Mouse (Mus musculus) limb, embryonic 15.5 days (tissue): ENCODE results near the gene Slc25a19. TPM values are rescaled to one million over a fixed set of nuclear protein-coding genes. Genes with fewer than 3 reads are reported as not detected.

Source experiments
- ATAC-seq: fragments of 200-750 bp; cut with Nextera tagmentation; 2 replicates; pipeline ENCODE4 v1.8.0; 2017; ENCODE audit warnings: low read depth, moderate TSS enrichment; ENCODE audit not compliant: insufficient number of reproducible peaks, low FRiP score, low TSS enrichment
- H3K27ac ChIP-seq: fragments of 300-500 bp; sonication (generic); 2 replicates; pipeline ENCODE4 v1.5.1; 2015; ENCODE audit warnings: moderate library complexity, mild to moderate bottlenecking, inconsistent platforms
- H3K27me3 ChIP-seq: fragments of 300-500 bp; sonication (generic); 2 replicates; pipeline ENCODE4 v1.6.1; 2015; ENCODE audit warnings: inconsistent platforms
- H3K36me3 ChIP-seq: fragments of 300-500 bp; sonication (generic); 2 replicates; pipeline ENCODE4 v1.6.1; 2015; ENCODE audit warnings: inconsistent platforms
- H3K4me1 ChIP-seq: fragments of 300-500 bp; sonication (generic); 2 replicates; pipeline ENCODE4 v1.6.1; 2015; ENCODE audit warnings: inconsistent platforms
- H3K4me2 ChIP-seq: fragments of 300-500 bp; sonication (generic); 2 replicates; pipeline ENCODE4 v1.6.1; 2015; ENCODE audit warnings: mild to moderate bottlenecking, inconsistent platforms
- H3K4me3 ChIP-seq: fragments of 300-500 bp; sonication (generic); 2 replicates; pipeline ENCODE4 v1.5.1; 2015; ENCODE audit warnings: mild to moderate bottlenecking, inconsistent platforms
- H3K9ac ChIP-seq: fragments of 300-500 bp; sonication (generic); 2 replicates; pipeline ENCODE4 v1.6.1; 2015; ENCODE audit warnings: inconsistent platforms
- H3K9me3 ChIP-seq: fragments of 300-500 bp; sonication (generic); 2 replicates; pipeline ENCODE4 v1.6.1; 2016; ENCODE audit warnings: inconsistent platforms
- WGBS: fragments of 180-500 bp; shearing (Covaris S2); methylation state at CpG from one replicate; pipeline ENCODE4 v1.1.7; 2015; 5-methylcytosine and 5-hydroxymethylcytosine counted together
- polyA plus RNA-seq: library from polyadenylated mRNA; unstranded; fragments of >200 nt; fragmentation: Nextera tagmentation; extraction: Ambion mirVana; gene quantifications from 2 replicates; pipeline ENCODE4 v1.2.1, GENCODE M21; 2015

Gene Slc25a19
- polyA plus RNA-seq, 1 experiment from 2014 or later = 24.0 TPM

DNA sequence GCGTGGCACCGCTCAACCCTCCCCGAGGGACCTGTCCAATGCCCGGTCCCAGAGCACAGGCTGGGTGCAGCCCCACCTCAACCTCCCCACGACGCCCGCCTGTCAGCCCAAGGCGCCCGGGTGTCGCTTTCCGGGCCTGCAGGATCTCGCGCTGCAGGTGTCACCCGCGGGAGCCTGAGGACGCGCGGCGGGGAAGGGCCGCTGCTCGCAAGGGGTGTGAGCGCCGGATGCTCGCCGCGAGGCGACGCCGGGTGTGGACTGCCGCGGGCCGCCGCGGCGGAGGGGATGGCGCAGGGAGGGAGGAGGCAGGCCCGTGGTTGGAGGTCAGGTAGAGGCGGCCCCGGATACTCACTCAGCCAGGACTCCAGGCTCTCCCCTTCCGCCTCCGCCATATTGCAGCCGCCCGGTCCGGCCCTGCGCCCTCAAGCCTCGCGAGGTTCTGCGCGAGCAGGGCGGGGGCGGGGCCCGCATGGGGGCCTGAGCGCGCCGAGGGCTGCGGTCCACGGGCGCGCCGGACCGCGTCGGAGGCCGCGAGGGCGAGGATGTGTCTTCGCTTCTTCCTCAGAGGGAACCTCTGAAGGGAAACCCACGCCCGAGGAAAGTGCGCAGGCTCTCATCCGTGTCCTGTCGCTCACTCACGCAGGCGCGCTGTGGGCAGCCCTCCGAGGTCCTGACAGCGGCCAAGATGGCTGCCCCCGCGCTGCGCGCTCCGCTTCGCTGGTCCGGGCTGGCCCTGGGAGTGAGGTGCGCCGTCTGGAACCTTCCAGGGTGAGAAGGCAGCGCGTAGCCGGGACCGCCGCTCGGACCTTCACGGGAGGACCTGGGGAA is 24.4 kb downstream of the Slc25a19 start, which contains the start of the genes Mrps7 and Gga3:
Mrps7 (plus strand) TSS at position 450 of the 828 bp plus-strand sequence.
Gga3 (minus strand) TSS at position 576 of the 828 bp plus-strand sequence.
- under 1% methylated on average over 85 of the region's 93 CpGs for WGBS
- Histone ChIP-seq H3K27me3 (no peaks in the 10 kb centered on the region), H3K27ac (peak within 1 kb of the TSS; percentile 92), H3K36me3 (peaks cover 41% of the 10 kb centered on the region), H3K4me3 (peak within 1 kb of the TSS; percentile 98), H3K9ac (peak within 1 kb of the TSS; percentile 99), H3K4me2 (peak within 1 kb of the TSS; percentile 89), H3K9me3 (no peaks in the 10 kb centered on the region), H3K4me1 (peaks cover 31% of the 10 kb centered on the region)
- peak; percentile 96 for ATAC-seq

DNA sequence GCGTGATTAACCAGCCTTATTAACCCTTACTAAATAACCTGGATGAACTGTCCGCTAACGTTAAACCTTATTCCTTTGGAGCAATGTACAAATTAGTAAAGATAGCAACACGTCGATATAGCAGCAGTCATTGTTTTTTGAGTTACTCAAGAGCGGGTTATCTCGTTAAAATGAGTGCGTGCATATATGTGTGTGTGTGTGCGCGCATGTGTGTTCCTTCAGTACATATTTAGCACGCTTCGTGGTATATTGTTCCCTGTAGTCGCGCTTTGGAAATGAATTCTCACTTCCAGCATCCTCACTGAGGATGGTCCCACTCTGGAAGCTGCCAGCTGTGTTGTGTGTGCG is 25.0 kb downstream of the Slc25a19 start:
- Histone ChIP-seq H3K27me3 (no peaks in the 10 kb centered on the region), H3K4me3 (peak overlapping the region; percentile 98), H3K27ac (peak overlapping the region; percentile 92), H3K4me2 (peak overlapping the region; percentile 89), H3K9me3 (no peaks in the 10 kb centered on the region), H3K36me3 (peaks cover 40% of the 10 kb centered on the region), H3K9ac (peak overlapping the region; percentile 99), H3K4me1 (peaks cover 31% of the 10 kb centered on the region)
- ATAC-seq = no peak
- WGBS = 3% methylated on average over 15 of the region's 15 CpGs

DNA sequence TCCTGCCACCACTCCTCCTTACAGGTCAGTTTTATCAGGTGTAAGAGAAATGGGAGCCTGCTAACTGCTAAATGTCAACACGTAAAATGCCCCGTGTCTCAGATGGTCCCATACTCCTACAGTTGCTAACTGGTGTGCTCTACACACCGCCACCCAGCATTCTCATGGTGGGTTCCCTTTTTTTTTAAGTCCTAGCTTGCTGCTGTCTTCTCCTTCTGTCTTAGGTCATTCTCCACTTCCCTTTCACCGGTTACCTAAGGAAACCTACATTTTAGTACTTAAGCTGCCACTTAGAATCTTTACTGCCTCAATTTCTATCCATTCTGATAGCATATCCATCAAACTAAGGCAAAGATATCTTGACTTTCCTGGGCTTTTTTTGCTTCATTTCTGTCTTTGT is 26.9 kb downstream of the Slc25a19 start:
- ATAC-seq = no peak
- 82% methylated on average over 4 of the region's 4 CpGs for WGBS
- Histone ChIP-seq H3K36me3 (peaks cover 37% of the 10 kb centered on the region), H3K4me2 (no peak overlapping the region), H3K9ac (no peak overlapping the region), H3K27me3 (no peaks in the 10 kb centered on the region), H3K27ac (no peak overlapping the region), H3K4me3 (no peak overlapping the region), H3K9me3 (no peaks in the 10 kb centered on the region), H3K4me1 (peaks cover 31% of the 10 kb centered on the region)

DNA sequence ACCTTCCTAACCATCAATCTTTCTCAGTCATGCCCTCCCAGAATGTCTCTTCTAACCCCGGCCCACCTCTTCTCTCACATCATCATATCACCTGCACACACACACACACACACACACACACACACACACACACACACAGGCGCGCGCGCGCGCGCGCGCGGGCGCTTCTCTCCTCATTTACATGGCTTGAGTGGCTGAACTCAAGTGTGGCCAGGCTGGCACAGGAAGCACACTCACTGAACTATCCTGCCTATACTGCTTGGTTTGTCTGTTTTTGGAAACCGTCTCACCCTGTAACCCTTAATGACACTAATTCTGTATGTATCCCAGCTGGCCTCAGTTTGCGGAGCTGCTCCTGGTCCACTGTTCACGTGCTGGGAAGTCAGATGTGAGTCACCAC is 27.4 kb downstream of the Slc25a19 start:
- H3K4me2 ChIP-seq = no peak overlapping the region
- WGBS = 96% methylated on average over 14 of the region's 15 CpGs
- H3K27ac ChIP-seq = no peak overlapping the region
- no peak overlapping the region for H3K4me3 ChIP-seq
- H3K4me1 ChIP-seq = peaks cover 29% of the 10 kb centered on the region
- H3K9me3 ChIP-seq = no peaks in the 10 kb centered on the region
- H3K9ac ChIP-seq = no peak overlapping the region
- H3K27me3 ChIP-seq = no peaks in the 10 kb centered on the region
- peaks cover 36% of the 10 kb centered on the region for H3K36me3 ChIP-seq
- no peak for ATAC-seq

DNA sequence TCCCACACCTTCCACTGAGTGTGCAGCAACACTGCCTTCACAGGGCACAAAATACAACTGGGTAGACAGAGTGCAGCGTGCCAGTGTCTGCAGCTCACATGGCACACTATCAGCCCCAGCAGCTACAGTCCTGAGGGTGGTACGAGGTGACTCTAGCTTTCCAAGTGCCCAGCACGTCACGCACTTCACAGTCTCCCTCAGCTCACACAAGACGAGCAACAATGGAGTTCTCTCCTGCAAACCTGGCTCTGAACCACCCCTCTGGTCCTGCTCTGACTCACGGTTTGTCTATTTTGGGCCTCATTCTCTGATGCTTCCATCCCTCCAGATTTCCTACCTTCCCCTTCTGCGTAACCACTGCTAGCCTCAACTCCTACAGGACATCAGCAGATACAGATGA is 28.4 kb downstream of the Slc25a19 start:
- ATAC-seq = no peak
- Histone ChIP-seq H3K4me1 (peaks cover 20% of the 10 kb centered on the region), H3K9ac (no peak overlapping the region), H3K27me3 (no peaks in the 10 kb centered on the region), H3K4me2 (no peak overlapping the region), H3K27ac (no peak overlapping the region), H3K4me3 (no peak overlapping the region), H3K36me3 (peaks cover 38% of the 10 kb centered on the region), H3K9me3 (no peaks in the 10 kb centered on the region)
- 91% methylated on average over 7 of the region's 7 CpGs for WGBS

DNA sequence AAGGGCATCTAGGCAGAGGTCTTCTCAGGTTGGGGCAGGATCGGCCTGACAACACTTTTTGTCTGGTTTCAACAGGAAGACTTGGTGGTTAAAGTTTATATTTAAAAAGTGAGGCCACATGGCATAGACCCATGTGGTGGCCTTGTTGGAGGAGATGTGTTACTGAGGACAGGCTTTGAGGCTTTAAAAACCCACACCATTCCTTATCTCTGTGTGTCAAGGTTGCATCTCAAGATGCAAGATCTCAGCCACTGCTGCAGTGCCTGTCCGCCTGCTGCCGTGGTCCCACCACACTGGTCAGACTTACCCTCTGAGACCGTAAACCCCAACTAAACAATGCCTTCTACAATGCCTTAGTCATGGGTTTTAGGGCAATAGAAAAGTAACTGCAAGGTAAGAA is 29.8 kb downstream of the Slc25a19 start:
- 92% methylated on average over 4 of the region's 4 CpGs for WGBS
- Histone ChIP-seq H3K27me3 (no peaks in the 10 kb centered on the region), H3K4me1 (peaks cover 17% of the 10 kb centered on the region), H3K27ac (no peak overlapping the region), H3K36me3 (peaks cover 52% of the 10 kb centered on the region), H3K4me3 (no peak overlapping the region), H3K9me3 (no peaks in the 10 kb centered on the region), H3K9ac (no peak overlapping the region), H3K4me2 (no peak overlapping the region)
- no peak for ATAC-seq

DNA sequence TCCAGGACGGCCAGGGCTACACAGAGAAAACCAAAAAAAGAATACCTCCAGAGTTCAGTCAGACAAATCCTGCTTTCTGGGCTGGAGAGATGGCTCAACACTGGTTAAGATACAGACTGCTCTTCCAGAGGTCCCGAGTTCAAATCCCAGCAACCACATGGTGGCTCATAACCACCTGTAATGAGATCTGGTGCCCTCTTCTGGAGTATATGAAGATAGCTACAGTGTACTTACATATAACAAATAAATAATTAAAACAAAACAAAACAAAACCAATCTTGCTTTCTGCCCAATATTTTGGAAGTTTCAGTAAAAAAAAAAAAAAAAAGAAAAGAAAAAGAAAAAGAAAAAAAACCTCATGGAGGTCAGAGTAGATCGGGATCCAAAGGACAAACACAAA is 32.9 kb downstream of the Slc25a19 start:
- ATAC-seq = no peak
- Histone ChIP-seq H3K4me3 (no peak overlapping the region), H3K4me2 (no peak overlapping the region), H3K36me3 (peaks cover 77% of the 10 kb centered on the region), H3K9me3 (no peaks in the 10 kb centered on the region), H3K27ac (no peak overlapping the region), H3K27me3 (no peaks in the 10 kb centered on the region), H3K4me1 (peaks cover 3% of the 10 kb centered on the region; the same call in 1 of the 2 replicates), H3K9ac (no peak overlapping the region)
- WGBS = 99% methylated on average over 3 of the region's 3 CpGs

DNA sequence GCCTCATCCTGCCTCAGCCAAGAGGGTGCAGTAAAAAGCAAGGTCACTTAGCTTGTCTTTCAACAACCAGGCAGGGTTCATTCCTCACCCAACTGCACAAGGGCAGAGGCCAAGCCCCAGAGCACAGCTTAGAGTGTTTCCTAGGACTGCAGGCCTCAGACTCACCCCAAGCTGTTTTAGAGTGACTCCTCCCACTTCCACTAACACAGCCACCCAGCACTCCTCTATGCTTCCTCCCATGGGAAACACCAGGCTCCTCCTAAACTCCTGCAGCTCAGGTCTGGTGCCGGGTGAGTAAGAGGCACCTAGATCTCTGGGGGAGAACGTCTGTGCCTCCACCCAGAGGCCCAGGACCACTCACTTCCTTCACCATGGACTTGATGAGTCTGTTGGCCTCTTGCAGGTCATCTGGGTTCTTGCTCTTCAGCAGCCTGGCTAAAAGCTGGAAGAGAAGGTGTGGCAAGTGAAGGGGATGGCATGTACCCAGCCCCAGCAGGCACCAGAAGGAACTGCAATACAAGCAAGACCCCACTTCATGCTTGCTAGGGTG is 37.5 kb downstream of the Slc25a19 start:
- H3K9me3 ChIP-seq = no peaks in the 10 kb centered on the region
- 87% methylated on average over 2 of the region's 2 CpGs for WGBS
- H3K9ac ChIP-seq = no peak overlapping the region
- no peaks in the 10 kb centered on the region for H3K4me1 ChIP-seq
- ATAC-seq = no peak
- H3K4me3 ChIP-seq = no peak overlapping the region
- no peak overlapping the region for H3K27ac ChIP-seq
- H3K36me3 ChIP-seq = peaks cover 90% of the 10 kb centered on the region
- H3K4me2 ChIP-seq = no peak overlapping the region
- H3K27me3 ChIP-seq = no peaks in the 10 kb centered on the region

DNA sequence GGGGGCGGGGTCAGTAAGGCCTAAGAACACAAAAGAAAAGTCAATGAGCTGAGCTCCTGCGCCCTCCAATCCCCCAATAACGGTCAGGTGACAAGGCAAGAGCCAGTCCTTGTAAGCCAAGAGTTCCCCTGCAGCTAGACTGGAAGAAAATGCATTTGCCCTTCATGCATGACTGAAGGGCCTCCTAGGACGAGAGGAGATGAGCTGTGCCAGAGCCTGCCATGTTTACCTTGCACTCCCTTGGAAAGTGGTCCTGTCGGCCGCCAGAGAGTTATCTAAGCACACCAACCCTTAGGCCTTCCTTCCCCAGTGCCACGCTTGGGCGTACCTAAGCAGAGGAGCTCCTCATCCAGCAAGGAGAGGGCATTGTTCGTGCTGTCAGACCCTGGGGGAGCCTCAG is 40.1 kb downstream of the Slc25a19 start:
- ATAC-seq = no peak
- Histone ChIP-seq H3K4me1 (no peaks in the 10 kb centered on the region), H3K27ac (no peak overlapping the region), H3K4me3 (no peak overlapping the region), H3K4me2 (no peak overlapping the region), H3K9me3 (no peaks in the 10 kb centered on the region), H3K36me3 (peaks cover 93% of the 10 kb centered on the region), H3K27me3 (no peaks in the 10 kb centered on the region), H3K9ac (no peak overlapping the region)
- WGBS = 87% methylated on average over 9 of the region's 9 CpGs

DNA sequence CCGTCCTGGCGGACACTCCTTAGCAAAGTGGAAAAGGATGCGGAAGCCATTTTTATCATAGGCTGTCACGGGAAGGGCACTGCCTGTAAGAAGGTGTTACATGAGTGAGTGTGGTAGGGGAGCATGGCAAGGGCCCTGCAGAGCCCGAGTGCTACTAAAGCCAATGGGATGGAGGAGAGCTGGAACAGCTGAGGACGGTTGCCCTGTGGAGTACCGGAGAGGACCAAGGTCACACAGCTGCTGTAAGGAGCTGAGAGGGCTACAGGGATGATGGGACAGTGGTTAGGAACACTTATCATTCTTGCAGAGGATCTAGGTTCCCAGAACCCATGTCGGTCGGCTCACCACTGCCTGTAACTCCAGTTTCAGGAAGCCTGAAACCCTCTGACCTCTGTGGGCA is 41.7 kb downstream of the Slc25a19 start:
- Histone ChIP-seq H3K4me1 (no peaks in the 10 kb centered on the region), H3K27me3 (no peaks in the 10 kb centered on the region), H3K9me3 (no peaks in the 10 kb centered on the region), H3K4me2 (no peak overlapping the region), H3K36me3 (peaks cover 95% of the 10 kb centered on the region), H3K27ac (no peak overlapping the region), H3K9ac (no peak overlapping the region), H3K4me3 (no peak overlapping the region)
- 91% methylated on average over 9 of the region's 9 CpGs for WGBS
- ATAC-seq = no peak

DNA sequence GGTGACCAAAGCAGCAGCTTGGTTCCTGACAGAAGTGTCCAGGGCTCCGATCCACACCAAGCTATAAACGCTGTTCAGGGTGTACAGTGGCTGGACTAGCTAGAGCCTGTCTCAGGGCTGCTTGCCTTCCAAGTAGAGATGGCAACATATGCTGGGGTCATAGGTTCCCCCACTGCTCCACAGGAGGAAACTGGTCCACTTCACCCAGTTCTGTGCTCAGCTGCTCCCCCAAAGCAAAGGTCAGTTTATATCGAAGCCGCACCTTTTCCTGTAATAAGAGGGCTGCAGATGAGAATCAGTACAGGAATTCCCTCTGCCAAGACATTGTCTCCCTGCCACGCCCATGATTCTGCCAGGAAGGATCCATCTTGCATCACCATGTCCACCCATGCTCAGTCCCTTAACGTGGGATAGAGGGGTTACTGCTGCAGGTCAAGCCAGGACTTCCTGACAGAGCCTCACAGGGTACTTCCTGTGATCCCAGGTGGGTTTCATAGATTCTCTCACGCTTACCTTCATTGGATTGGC is 42.5 kb downstream of the Slc25a19 start:
- Histone ChIP-seq H3K9ac (no peak overlapping the region), H3K4me1 (no peaks in the 10 kb centered on the region), H3K36me3 (peaks cover 95% of the 10 kb centered on the region), H3K27me3 (no peaks in the 10 kb centered on the region), H3K4me3 (no peak overlapping the region), H3K4me2 (no peak overlapping the region), H3K27ac (no peak overlapping the region; the same call in 1 of the 2 replicates), H3K9me3 (no peaks in the 10 kb centered on the region)
- ATAC-seq = no peak
- WGBS = 91% methylated on average over 7 of the region's 7 CpGs

DNA sequence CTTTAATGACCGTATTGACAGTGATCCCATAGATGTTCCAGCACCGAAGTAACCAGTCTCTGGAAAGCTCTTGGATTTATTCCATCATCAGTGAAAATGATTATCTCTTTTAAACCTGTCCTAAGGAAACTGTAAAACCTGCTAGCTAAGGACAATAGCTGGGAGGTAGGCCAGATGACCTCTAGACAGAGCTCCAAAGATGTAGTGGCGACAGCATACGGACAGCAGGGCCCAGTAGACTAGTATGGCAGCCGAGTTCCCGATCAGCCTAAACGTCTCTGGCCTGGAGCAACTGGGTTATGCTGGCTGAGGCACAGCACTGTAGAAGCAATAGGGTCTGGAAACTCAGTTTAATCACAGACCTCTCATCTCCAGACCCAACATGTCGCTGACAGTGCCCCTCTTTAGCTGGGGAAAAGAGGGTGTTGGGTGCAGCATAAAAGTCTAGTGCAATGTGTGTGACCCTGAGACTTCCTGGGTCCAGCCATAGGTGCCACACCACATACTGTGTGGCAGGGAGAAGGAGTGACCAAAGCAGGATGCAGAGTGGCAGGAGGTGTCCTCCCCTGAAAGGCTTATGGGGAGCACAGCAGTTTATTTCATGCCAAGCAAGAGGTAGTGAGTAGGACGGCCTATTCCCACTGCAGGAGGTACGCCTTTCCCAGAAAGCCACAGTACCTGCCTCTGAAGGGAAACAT is 43.6 kb downstream of the Slc25a19 start:
- 85% methylated on average over 10 of the region's 10 CpGs for WGBS
- Histone ChIP-seq H3K27ac (no peak overlapping the region; the same call in 1 of the 2 replicates), H3K9me3 (no peaks in the 10 kb centered on the region), H3K4me2 (no peak overlapping the region), H3K4me1 (no peaks in the 10 kb centered on the region), H3K27me3 (no peaks in the 10 kb centered on the region), H3K9ac (no peak overlapping the region), H3K36me3 (peaks cover 92% of the 10 kb centered on the region), H3K4me3 (no peak overlapping the region)
- no peak for ATAC-seq
